Mouse (Mus musculus): ENCODE data around the gene Mrpl48. TPM values are rescaled to one million over a fixed set of nuclear protein-coding genes. Genes with fewer than 3 reads are reported as not detected.
A peak's percentile ranks its signal among the peaks of the same experiment; 100 is the strongest.

Gene Mrpl48
- polyA plus RNA-seq, 2 experiments, result 42.0 to 79.6 TPM

DNA sequence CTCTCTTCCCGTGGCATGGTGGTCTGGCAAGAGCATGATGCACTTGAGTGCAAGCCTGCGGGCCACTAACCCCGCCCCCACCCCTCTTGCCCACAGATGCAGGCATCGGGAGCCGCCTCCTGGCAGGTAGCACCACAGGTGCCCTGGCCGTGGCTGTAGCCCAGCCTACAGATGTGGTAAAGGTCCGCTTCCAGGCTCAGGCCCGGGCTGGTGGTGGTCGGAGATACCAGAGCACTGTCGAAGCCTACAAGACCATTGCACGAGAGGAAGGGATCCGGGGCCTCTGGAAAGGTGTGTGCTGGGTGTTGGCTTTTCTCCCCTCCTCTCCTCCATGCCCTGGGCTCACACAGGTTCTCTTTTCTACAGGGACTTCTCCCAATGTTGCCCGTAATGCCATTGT is 110.1 kb downstream of the Mrpl48 start:
- Histone ChIP-seq H3K4me1 (ENCODE audit: control insufficient read depth, insufficient read depth, low read length) (peaks cover 20% of the 10 kb centered on the region), H3K4me3 (replicated peaks; ENCODE audit: low read length) (no peak overlapping the region), H3K9ac (ENCODE audit: low read depth, low read length, severe bottlenecking) (no peak overlapping the region), H3K27me3 (ENCODE audit: control insufficient read depth, insufficient read depth, low read length) (no peaks in the 10 kb centered on the region), H3K27ac (replicated peaks; ENCODE audit: low read depth, low read length) (no peak overlapping the region), H3K36me3 (ENCODE audit: control insufficient read depth, insufficient read depth, low read length) (peaks cover 17% of the 10 kb centered on the region), H3K4me2 (replicated peaks; ENCODE audit: low read depth, low read length, severe bottlenecking) (no peak overlapping the region), H3K9me3 (ENCODE audit: control insufficient read depth, low read length) (no peaks in the 10 kb centered on the region)
- 95% methylated on average over 11 of the region's 13 CpGs for WGBS
- DNase-seq (ENCODE audit: low spot score) (no peak), ATAC-seq (ENCODE audit: low FRiP score, low read depth) (no peak)
- no peak for TF ChIP-seq POLR2A (IDR thresholded peaks at IDR 0.05; ENCODE audit: borderline replicate concordance, extremely low read depth, insufficient read depth, insufficient read length)

DNA sequence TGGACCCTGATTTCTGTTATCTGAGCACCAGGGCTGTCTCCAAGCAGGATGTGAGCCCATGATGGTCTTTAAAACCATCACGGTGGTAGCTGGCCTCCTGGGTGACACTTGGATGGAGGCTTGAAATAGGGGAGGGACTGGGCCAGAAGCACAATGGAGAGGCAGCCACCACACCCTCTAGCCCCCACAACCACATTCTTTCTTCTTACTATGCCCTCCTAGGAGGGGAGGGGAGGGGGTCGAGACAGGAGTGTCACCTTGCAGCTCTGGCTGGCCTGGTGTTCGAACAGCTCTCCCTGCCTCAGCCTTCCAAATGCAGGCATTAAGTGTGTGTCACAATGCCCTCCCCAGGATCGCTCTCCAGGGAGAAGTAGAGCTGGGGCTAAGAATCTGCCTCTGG is 110.7 kb downstream of the Mrpl48 start:
- Histone ChIP-seq H3K9me3 (ENCODE audit: control insufficient read depth, low read length) (no peaks in the 10 kb centered on the region), H3K4me2 (replicated peaks; ENCODE audit: low read depth, low read length, severe bottlenecking) (no peak overlapping the region), H3K4me1 (ENCODE audit: control insufficient read depth, insufficient read depth, low read length) (peaks cover 24% of the 10 kb centered on the region), H3K4me3 (replicated peaks; ENCODE audit: low read length) (no peak overlapping the region), H3K36me3 (ENCODE audit: control insufficient read depth, insufficient read depth, low read length) (peaks cover 17% of the 10 kb centered on the region), H3K27me3 (ENCODE audit: control insufficient read depth, insufficient read depth, low read length) (no peaks in the 10 kb centered on the region), H3K9ac (ENCODE audit: low read depth, low read length, severe bottlenecking) (no peak overlapping the region), H3K27ac (replicated peaks; ENCODE audit: low read depth, low read length) (no peak overlapping the region)
- WGBS, result 72% methylated on average over 4 of the region's 4 CpGs
- DNase-seq (ENCODE audit: low spot score) (no peak), ATAC-seq (ENCODE audit: low FRiP score, low read depth) (no peak)
- no peak for TF ChIP-seq POLR2A (IDR thresholded peaks at IDR 0.05; ENCODE audit: borderline replicate concordance, extremely low read depth, insufficient read depth, insufficient read length)

DNA sequence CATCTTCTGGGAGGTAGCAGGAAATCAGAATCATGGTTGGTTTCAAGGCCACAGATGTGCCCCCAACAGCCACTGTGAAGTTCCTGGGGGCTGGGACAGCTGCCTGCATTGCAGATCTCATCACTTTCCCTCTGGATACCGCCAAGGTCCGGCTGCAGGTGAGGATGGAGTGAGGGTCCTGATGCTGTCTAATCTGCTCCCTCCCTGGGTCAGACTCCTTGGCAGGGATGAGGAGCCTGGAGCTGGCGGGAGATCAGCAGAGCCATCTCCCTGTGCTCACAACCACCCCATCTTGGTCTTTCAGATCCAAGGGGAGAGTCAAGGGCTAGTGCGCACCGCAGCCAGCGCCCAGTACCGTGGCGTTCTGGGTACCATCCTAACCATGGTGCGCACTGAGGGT is 111.3 kb downstream of the Mrpl48 start:
- no peaks in the 10 kb centered on the region for H3K27me3 ChIP-seq (ENCODE audit: control insufficient read depth, insufficient read depth, low read length)
- peaks cover 27% of the 10 kb centered on the region for H3K4me1 ChIP-seq (ENCODE audit: control insufficient read depth, insufficient read depth, low read length)
- peaks cover 17% of the 10 kb centered on the region for H3K36me3 ChIP-seq (ENCODE audit: control insufficient read depth, insufficient read depth, low read length)
- DNase-seq (ENCODE audit: low spot score) (no peak), ATAC-seq (ENCODE audit: low FRiP score, low read depth) (no peak)
- no peak for TF ChIP-seq POLR2A (IDR thresholded peaks at IDR 0.05; ENCODE audit: borderline replicate concordance, extremely low read depth, insufficient read depth, insufficient read length)
- H3K4me2 ChIP-seq (replicated peaks; ENCODE audit: low read depth, low read length, severe bottlenecking), result no peak overlapping the region
- H3K9me3 ChIP-seq (ENCODE audit: control insufficient read depth, low read length), result no peaks in the 10 kb centered on the region
- H3K9ac ChIP-seq (ENCODE audit: low read depth, low read length, severe bottlenecking), result no peak overlapping the region
- no peak overlapping the region for H3K27ac ChIP-seq (replicated peaks; ENCODE audit: low read depth, low read length)
- 96% methylated on average over 9 of the region's 9 CpGs for WGBS
- no peak overlapping the region for H3K4me3 ChIP-seq (replicated peaks; ENCODE audit: low read length)

DNA sequence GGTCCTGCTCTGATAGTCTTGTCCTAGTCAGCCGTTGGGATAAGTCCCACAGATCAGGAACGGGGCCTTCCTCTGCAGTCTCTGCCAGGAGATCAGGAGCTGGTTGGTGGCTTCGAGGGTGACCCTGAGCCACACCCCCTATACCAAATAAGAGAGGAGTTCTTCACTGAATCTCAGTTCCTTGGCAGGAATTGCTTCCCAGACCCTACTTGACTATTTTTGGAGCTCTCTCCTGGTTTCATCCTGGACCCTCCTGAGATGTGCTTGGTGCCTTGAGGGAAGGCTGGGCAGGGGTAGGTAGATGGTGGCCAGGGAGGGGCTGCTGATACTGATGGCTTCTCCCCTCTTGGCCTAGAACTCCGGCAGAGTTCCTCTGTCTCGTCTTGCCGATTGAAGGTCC is 111.7 kb downstream of the Mrpl48 start:
- peak overlapping the region; percentile 44; the same call in 1 of the 2 replicates for H3K4me3 ChIP-seq (replicated peaks; ENCODE audit: low read length)
- no peaks in the 10 kb centered on the region for H3K9me3 ChIP-seq (ENCODE audit: control insufficient read depth, low read length)
- 0 out of 2 replicates have a peak overlapping the region, but pooled peaks have one; percentile 34 for H3K27ac ChIP-seq (replicated peaks; ENCODE audit: low read depth, low read length)
- TF ChIP-seq POLR2A (IDR thresholded peaks at IDR 0.05; ENCODE audit: borderline replicate concordance, extremely low read depth, insufficient read depth, insufficient read length), result no peak
- H3K9ac ChIP-seq (ENCODE audit: low read depth, low read length, severe bottlenecking), result 0 out of 2 replicates have a peak overlapping the region, but pooled peaks have one; percentile 22
- peaks cover 27% of the 10 kb centered on the region for H3K4me1 ChIP-seq (ENCODE audit: control insufficient read depth, insufficient read depth, low read length)
- H3K4me2 ChIP-seq (replicated peaks; ENCODE audit: low read depth, low read length, severe bottlenecking), result peak overlapping the region; percentile 95; the same call in 1 of the 2 replicates
- DNase-seq (ENCODE audit: low spot score), result no peak
- ATAC-seq (ENCODE audit: low FRiP score, low read depth), result no peak
- 73% methylated on average over 6 of the region's 6 CpGs for WGBS
- no peaks in the 10 kb centered on the region for H3K27me3 ChIP-seq (ENCODE audit: control insufficient read depth, insufficient read depth, low read length)
- H3K36me3 ChIP-seq (ENCODE audit: control insufficient read depth, insufficient read depth, low read length), result peaks cover 17% of the 10 kb centered on the region

Other genes with a start within 250 kb of the Mrpl48 start
- 29.3 and 35.7 TPM in 2 replicates for gene C2cd3, start 236.1 kb downstream of the Mrpl48 start, polyA plus RNA-seq (2012; rRNA removed)
- 23.5 and 29.0 TPM in 2 replicates for gene C2cd3, start 236.1 kb downstream of the Mrpl48 start, polyA plus RNA-seq (2014; fragmentation: Nextera tagmentation; extraction: Ambion mirVana)
- gene Ppme1, start 236.0 kb downstream of the Mrpl48 start, polyA plus RNA-seq (2012; rRNA removed), result 68.8 and 97.2 TPM in 2 replicates
- gene Ppme1, start 236.0 kb downstream of the Mrpl48 start, polyA plus RNA-seq (2014; fragmentation: Nextera tagmentation; extraction: Ambion mirVana), result 44.0 and 50.0 TPM in 2 replicates
- 0.10 TPM in 2 replicates for gene Ucp3, start 135.3 kb downstream of the Mrpl48 start, polyA plus RNA-seq (2012; rRNA removed)
- 0.07 and 0.15 TPM in 2 replicates for gene Ucp3, start 135.3 kb downstream of the Mrpl48 start, polyA plus RNA-seq (2014; fragmentation: Nextera tagmentation; extraction: Ambion mirVana)
- gene Ucp2, start 115.0 kb downstream of the Mrpl48 start, polyA plus RNA-seq (2012; rRNA removed), result 104 and 159 TPM in 2 replicates
- gene Ucp2, start 115.0 kb downstream of the Mrpl48 start, polyA plus RNA-seq (2014; fragmentation: Nextera tagmentation; extraction: Ambion mirVana), result 152 and 160 TPM in 2 replicates
- gene Dnajb13, start 93.3 kb downstream of the Mrpl48 start, polyA plus RNA-seq (2012; rRNA removed), result 0.03 and 0.14 TPM in 2 replicates
- 0.14 TPM in 1 of 2 replicates, not detected in the other for gene Dnajb13, start 93.3 kb downstream of the Mrpl48 start, polyA plus RNA-seq (2014; fragmentation: Nextera tagmentation; extraction: Ambion mirVana)
- gene Coa4, start 71.2 kb downstream of the Mrpl48 start, polyA plus RNA-seq (2012; rRNA removed), result 13.5 and 15.5 TPM in 2 replicates
- 22.2 and 22.3 TPM in 2 replicates for gene Coa4, start 71.2 kb downstream of the Mrpl48 start, polyA plus RNA-seq (2014; fragmentation: Nextera tagmentation; extraction: Ambion mirVana)
- 76.7 and 78.7 TPM in 2 replicates for gene Rab6a, start 891 bp downstream of the Mrpl48 start, polyA plus RNA-seq (2012; rRNA removed)
- 113 and 126 TPM in 2 replicates for gene Rab6a, start 891 bp downstream of the Mrpl48 start, polyA plus RNA-seq (2014; fragmentation: Nextera tagmentation; extraction: Ambion mirVana)
- gene Plekhb1, start 54.1 kb upstream of the Mrpl48 start, polyA plus RNA-seq (2012; rRNA removed), result 4.9 and 7.7 TPM in 2 replicates
- 4.6 and 4.9 TPM in 2 replicates for gene Plekhb1, start 54.1 kb upstream of the Mrpl48 start, polyA plus RNA-seq (2014; fragmentation: Nextera tagmentation; extraction: Ambion mirVana)
- 56.5 and 114 TPM in 2 replicates for gene Fam168a, start 98.3 kb upstream of the Mrpl48 start, polyA plus RNA-seq (2012; rRNA removed)
- gene Fam168a, start 98.3 kb upstream of the Mrpl48 start, polyA plus RNA-seq (2014; fragmentation: Nextera tagmentation; extraction: Ambion mirVana), result 49.9 and 52.5 TPM in 2 replicates

Measured in limb, embryonic 14.5 days (tissue).